Mouse (Mus musculus) embryonic fibroblast, embryonic 13.5 days (primary cell): ENCODE results near the gene Ubxn6. TPM values are rescaled to one million over a fixed set of nuclear protein-coding genes. Genes with fewer than 3 reads are reported as not detected.
"Not testable (repeated sequence)": the region's sequence is repeated elsewhere in the genome, so short reads cannot be mapped to it uniquely, and the experiment has no call there.

Source experiments
- H3K27ac ChIP-seq: 2 replicates; pipeline ENCODE4 v1.5.1; 2012; ENCODE audit warnings: low read length, control low read depth, inconsistent platforms; ENCODE audit not compliant: insufficient read depth
- H3K4me1 ChIP-seq: 2 replicates; pipeline ENCODE4 v1.6.1; 2011; ENCODE audit warnings: low read length; ENCODE audit not compliant: control insufficient read depth, insufficient read depth
- H3K4me3 ChIP-seq: 2 replicates; pipeline ENCODE4 v1.5.1; 2011; ENCODE audit warnings: mild to moderate bottlenecking, control low read depth, low read length; ENCODE audit not compliant: insufficient read depth
- CTCF ChIP-seq: IDR thresholded peaks from 2 replicates; pipeline ENCODE4 v1.5.1; 2011; ENCODE audit warnings: mild to moderate bottlenecking, control low read depth, low read length, moderate library complexity, borderline replicate concordance; ENCODE audit not compliant: insufficient read depth
- POLR2A ChIP-seq: IDR thresholded peaks from 2 replicates; pipeline ENCODE4 v1.6.1; 2011; ENCODE audit warnings: low read depth, mild to moderate bottlenecking, control low read depth, low read length, moderate library complexity
- polyA plus RNA-seq: library from polyadenylated mRNA; stranded (reverse); fragments of >200 nt; gene quantifications from 2 replicates; pipeline ENCODE4 v1.2.4, GENCODE M21; 2011; ENCODE audit warnings: low read depth; ENCODE audit not compliant: missing spikeins, insufficient read length

The Ubxn6 gene
- polyA plus RNA-seq, 1 experiment, result 36.6 TPM

DNA sequence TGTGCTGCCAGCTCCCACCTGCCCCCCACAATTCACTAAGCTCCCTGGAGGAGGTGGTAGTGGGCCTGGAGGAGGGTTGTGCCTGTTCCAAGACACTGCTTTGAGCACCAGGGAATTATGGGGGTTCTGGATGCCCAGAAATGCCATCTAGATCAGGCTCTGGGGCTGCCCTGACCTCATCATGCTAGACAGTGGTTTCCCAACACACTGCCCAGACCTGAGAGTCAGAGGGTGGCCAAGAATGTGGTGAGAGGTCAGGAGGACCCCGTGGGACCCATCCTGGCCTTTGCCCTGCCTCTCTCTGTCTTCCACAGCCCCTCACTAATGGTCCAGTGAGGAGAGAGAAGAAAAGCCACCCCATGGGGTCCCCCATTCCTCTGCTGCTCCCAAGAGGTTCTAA is 36.2 kb upstream of the Ubxn6 start:
- Histone ChIP-seq H3K4me3 (no peak overlapping the region), H3K27ac (no peak overlapping the region), H3K4me1 (no peaks in the 10 kb centered on the region)
- TF ChIP-seq POLR2A, result no peak
- no peak for TF ChIP-seq CTCF

DNA sequence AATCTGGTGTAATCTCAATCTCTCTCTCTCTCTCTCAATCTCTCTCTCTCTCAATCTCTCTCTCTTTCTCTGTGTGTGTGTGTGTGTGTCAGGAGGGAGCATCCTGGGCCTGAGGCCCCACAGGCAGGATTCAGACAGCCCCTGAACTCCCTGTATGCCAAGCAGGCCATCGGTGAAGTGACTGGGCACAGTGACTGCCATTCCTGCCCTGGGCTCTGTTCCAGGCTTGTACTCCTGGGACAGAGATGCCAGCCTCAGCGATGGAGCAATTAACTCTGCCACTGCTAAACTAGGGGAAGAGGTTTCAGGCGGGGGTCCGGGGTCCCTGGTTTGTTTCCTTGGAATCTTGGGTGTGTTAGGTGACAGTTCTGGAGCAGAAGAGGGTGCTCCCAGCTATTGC is 35.7 kb upstream of the Ubxn6 start:
- Histone ChIP-seq H3K4me1 (no peaks in the 10 kb centered on the region), H3K4me3 (no peak overlapping the region), H3K27ac (no peak overlapping the region)
- TF ChIP-seq CTCF, result no peak
- TF ChIP-seq POLR2A, result no peak

DNA sequence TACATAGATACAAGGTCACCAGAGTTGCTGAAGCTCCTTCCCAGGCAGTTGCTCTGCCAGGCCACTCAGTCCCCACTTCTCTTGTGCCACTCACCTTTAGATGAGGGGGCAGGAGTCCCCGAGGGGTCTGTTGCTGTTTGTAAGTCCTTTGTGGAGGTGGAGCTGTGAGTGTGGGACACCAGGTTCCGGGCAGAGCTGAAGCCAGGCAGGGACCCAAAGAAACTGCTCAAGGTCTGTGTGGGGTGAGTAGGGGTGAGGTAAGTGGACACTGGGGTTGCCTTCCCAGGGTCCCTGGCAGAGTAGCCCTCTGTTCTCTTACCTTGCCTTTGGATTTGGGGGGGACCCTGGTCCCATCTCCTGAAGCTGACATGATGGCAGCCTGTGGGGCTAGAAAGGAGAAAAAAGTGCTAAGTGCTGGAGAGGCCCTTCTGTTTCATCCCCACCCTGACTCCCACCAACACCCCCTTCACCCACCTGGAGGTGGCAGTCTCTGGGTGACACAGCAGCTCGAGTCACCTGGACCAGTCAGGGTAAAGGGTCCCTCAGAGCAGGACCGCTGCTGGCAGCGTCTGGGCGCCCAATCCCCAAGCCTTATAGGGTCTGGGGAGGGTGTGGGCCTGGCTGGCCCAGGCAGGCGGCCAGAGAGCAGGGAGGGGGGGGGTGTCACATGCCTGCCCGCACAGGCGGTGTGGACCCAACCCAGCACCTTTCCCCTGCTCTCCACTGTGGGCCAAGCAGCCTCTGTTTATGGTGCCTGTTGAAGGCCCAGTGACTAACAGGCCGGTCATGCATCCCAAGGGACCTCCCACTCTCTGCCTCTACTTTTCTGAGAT is 34.6 kb upstream of the Ubxn6 start, which contains the start of gene Plin4:
Gene Plin4 (minus strand): TSS at position 585 of the 833 bp plus-strand sequence.
- no peak within 1 kb of the TSS for H3K4me3 ChIP-seq
- no peak within 1 kb of the TSS for H3K27ac ChIP-seq
- TF ChIP-seq POLR2A (no peak), CTCF (no peak)
- H3K4me1 ChIP-seq, result no peaks in the 10 kb centered on the region

DNA sequence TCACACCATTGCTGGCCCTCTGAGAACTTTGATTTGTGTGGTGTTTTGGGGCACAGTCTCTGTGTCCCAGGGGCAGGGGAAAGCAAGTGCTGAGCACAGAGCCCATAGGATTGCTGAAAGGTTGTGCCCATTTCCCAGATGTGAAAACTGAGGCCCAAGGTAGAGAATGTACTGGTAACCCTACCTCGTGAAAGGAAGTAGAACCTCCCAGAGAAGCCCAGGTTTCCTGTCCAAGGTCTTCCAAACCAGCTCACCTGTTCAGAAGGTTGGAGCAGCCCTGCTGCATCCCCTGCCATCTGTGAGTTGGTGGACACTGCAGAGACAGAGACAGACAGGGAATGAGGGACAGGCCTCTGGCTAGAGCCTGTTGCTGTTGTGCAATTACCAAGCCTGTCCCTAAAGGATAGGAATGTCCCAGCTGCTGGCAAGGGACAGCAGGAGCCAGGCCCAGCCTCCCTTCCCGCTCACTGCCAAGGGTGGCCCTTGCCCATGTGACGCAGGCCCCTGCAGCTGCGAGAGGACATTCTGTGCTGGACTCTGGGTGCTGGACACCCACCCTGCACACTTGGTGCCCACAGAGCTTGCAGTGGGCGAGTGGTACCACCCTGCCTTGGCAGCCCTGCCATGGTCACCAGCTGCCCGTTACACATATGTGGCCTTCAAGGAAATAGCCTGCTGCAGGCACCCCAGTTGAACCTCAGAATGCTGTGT is 33.7 kb upstream of the Ubxn6 start:
- no peak overlapping the region for H3K27ac ChIP-seq
- H3K4me3 ChIP-seq, result no peak overlapping the region
- H3K4me1 ChIP-seq, result no peaks in the 10 kb centered on the region
- TF ChIP-seq POLR2A (no peak), CTCF (no peak)

DNA sequence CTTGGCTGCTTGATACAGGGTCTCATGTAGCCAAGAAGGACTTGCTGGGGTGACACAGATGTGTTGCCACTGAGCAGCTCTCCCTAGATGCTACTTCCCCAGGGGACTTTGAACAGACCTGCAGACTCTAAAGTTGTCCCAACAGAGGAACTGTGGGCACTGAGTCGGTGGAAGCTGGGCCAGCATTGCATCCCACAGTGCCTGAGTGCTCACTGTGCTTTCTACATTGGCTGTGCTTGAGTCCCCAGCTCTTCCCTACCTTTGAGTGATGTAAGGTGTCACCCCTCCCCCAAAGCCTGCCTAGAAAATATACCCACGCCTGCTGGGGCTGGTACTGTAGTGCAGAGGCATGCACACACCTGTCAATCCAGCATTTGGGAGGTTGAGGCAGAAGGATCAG is 32.9 kb upstream of the Ubxn6 start:
- Histone ChIP-seq H3K4me1 (no peaks in the 10 kb centered on the region), H3K27ac (no peak overlapping the region), H3K4me3 (no peak overlapping the region)
- TF ChIP-seq POLR2A, result no peak
- TF ChIP-seq CTCF, result no peak

DNA sequence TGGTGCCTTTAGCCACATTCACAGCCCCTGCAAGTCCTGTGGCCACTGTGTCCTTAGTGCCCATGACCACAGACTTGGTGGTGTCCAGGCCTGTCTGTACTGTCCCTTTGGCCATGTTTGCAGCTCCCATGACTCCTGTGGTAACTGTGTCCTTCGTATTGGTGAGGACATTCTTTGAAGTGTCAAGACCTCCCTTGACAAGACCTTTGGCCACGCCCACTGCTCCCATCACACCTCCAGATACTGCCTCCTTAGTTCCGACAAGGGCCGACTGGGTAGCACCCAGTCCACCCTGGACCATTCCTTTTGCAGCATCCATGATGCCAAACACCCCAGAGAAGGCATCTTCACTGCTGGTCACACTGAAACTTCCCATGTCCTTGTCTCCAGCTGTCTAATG is 32.2 kb upstream of the Ubxn6 start:
- TF ChIP-seq CTCF, result no peak
- TF ChIP-seq POLR2A, result no peak
- Histone ChIP-seq H3K27ac (no peak overlapping the region), H3K4me1 (no peaks in the 10 kb centered on the region), H3K4me3 (no peak overlapping the region)

DNA sequence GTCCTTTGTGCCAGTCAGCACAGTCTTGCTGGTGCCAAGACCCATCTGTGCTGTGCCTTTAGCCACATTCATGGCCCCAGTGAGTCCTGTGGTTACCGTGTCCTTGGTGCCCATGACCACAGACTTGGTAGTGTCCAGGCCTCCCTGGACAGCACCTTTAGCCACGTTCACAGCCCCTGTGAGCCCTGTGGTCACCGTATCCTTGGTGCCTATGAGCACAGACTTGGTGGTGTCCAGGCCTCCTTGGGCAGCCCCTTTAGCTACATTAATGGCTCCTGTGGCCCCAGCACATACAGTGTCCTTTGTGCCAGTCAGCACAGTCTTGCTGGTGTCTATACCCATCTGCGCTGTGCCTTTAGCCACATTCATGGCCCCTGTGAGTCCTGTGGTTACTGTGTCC is 31.6 kb upstream of the Ubxn6 start:
- H3K4me3 ChIP-seq, H3K27ac ChIP-seq, H3K4me1 ChIP-seq: not testable (repeated sequence)

DNA sequence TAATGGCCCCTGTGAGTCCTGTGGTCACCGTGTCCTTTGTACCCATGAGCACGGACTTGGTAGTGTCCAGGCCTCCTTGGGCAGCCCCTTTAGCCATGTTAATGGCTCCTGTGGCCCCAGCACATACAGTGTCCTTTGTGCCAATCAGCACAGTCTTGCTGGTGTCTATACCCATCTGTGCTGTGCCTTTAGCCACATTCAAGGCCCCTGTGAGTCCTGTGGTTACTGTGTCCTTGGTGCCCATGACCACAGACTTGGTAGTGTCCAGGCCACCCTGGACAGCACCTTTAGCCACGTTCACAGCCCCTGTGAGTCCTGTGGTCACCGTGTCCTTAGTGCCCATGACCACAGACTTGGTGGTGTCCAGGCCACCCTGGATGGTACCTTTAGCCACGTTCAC is 30.0 kb upstream of the Ubxn6 start:
- not testable (repeated sequence) for H3K27ac ChIP-seq, H3K4me3 ChIP-seq, H3K4me1 ChIP-seq

DNA sequence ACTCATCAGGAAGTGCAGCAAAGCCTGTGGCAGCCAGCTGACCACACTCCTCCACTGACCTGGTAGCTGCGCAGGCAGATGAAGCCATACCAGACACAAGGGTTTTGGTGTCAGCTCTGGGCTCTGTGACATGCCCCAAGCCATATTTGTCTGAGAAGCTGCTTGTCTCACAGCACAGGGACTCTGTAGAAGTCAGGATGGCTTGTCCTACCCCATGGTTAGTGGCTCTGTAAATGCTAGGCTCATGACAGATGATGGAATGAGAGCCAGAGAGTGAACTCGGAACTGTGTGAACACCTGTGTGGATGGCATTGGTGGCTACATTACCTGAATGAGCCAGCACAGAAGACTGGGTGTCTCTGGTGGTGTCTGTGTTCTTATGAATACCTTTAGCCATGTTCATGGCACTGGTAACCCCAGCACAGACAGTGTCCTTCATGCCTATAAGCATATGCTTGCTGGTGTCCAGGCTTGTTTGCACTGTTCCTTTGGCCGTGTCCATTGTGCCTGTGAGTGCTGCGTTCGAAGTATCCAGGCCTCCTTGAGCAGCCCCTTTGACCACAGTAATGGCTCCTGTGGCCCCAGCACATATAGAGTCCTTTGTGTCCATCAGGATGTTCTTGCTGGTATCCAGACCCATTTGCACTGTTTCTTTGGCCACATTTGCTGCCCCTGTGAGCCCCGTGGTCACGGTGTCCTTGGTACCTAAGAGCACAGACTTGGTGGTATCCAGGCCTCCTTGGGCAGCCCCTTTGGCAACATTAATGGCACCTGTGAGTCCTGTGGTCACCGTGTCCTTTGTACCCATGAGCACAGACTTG is 28.8 kb upstream of the Ubxn6 start:
- H3K4me1 ChIP-seq, result no peaks in the 10 kb centered on the region
- TF ChIP-seq CTCF (no peak), POLR2A (no peak)
- no peak overlapping the region for H3K27ac ChIP-seq
- no peak overlapping the region for H3K4me3 ChIP-seq

DNA sequence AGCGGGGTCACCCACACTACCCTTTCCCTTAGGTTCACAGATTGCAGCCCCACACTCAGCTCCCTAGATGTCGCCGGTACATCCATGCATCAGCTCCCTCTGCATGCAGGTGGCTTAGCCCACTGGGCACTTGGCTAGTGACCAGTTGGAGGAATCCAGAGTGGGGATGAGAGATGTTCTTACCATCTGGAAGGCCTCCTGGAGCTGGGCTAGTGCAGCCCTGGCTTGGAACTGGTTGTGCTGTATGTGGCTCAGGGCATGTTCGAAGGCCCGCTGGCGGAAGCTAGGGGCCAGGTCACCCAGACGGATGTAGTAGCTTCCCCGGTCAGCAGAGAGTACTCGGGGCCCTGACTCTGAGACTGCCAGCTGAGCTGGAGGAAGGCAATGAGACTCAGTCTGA is 28.1 kb upstream of the Ubxn6 start:
- no peak for TF ChIP-seq POLR2A
- TF ChIP-seq CTCF, result no peak
- H3K4me3 ChIP-seq, result no peak overlapping the region
- no peak overlapping the region for H3K27ac ChIP-seq
- H3K4me1 ChIP-seq, result no peaks in the 10 kb centered on the region
